Comparison of ENCODE assay signal across 11 mouse cellular contexts in the genomic region with DNA sequence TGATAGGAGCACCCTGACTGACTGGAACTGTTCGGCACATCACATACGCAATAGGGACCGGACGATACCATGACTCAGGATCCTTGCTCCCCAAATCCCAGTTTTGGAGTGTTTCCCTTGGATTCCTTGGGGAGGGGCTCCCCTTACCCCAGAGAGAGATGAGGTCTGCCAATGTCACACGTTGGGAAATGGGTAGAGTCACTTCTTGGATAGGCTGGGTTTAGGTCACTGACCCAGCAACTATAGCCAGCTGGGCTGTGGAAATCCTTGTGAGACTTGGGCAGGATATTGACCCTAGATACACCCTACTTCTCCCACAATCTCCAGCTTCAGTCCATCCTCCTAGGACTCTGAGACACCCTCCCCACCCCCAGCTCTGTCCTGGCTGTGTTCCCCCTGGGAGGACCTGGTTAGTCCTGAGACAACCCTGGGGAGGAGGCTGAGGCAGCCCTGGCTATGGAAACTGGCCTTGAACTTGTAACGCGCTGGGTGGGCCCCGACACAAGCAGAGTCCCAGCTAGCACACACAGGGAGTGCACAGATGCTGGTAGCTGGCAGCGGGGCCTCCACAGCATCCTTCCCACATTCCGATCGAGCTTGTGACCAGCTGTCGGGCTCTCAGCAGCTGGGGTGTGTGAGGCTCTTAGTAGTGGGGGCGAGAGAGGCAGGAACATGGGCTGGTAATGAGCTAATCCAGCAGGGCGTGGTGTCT. TPM values are rescaled to one million over a fixed set of nuclear protein-coding genes. Genes with fewer than 3 reads are reported as not detected.
DNase-seq lines count a peak whose midpoint lies in the region; ATAC-seq and TF ChIP-seq lines count a peak whose summit lies in the region.
"Had no signal": no experiment of that assay in that cellular context is flagged by ENCODE, and none has a peak within 500 bp of the region (broad histone marks: within the 10 kb centered on the region; RNA-seq: fewer than 3 reads in every experiment).

No protein-coding gene starts in this region.

- no peak for DNase-seq in forebrain, embryonic 11.5 days (ENCODE audit: low spot score)
- DNase-seq in R1 (ENCODE audit: low read depth, low spot score), result peak; percentile 92
- peak; percentile 73 to 79 for DNase-seq in heart, adult 9 months (ENCODE audit: low spot score in 2 of 2)
- DNase-seq in lung, postnatal 10 days, result peak; percentile 75
- no peak for DNase-seq in cerebellum, postnatal 36 days
- no peak for DNase-seq in layer of hippocampus, adult 2 months (ENCODE audit: low spot score in 2 of 2)
- DNase-seq in layer of hippocampus, postnatal 14 days (ENCODE audit: low spot score in 2 of 2), result no peak
- DNase-seq: adrenal gland, adult 8-10 months; kidney, adult 18-20 months had no signal

- no peaks in the 10 kb centered on the region for H3K36me3 ChIP-seq in forebrain, embryonic 11.5 days (ENCODE audit: control insufficient read depth, insufficient read depth, low read length)
- no peaks in the 10 kb centered on the region for H3K36me3 ChIP-seq in forebrain, embryonic 12.5 days (replicated peaks)

- H3K9ac ChIP-seq in forebrain, embryonic 11.5 days (ENCODE audit: low read length), result no peak overlapping the region
- H3K9ac ChIP-seq in forebrain, embryonic 12.5 days, result no peak overlapping the region

- no peak overlapping the region for H3K4me3 ChIP-seq in forebrain, embryonic 11.5 days (ENCODE audit: low read depth, low read length)
- no peak overlapping the region for H3K4me3 ChIP-seq in forebrain, embryonic 12.5 days (replicated peaks)
- H3K4me3 ChIP-seq in layer of hippocampus, adult 2 months, result no peak overlapping the region
- H3K4me3 ChIP-seq: megakaryocyte, embryonic 14.5 days had no signal

- WGBS in forebrain, embryonic 11.5 days, result 85% methylated on average over 14 of the region's 14 CpGs
- 80% methylated on average over 14 of the region's 14 CpGs for WGBS in forebrain, embryonic 12.5 days

- no peak overlapping the region for H3K4me2 ChIP-seq in forebrain, embryonic 11.5 days (ENCODE audit: low read depth, low read length, severe bottlenecking)
- H3K4me2 ChIP-seq in forebrain, embryonic 12.5 days, result no peak overlapping the region

- TF ChIP-seq CTCF in layer of hippocampus, adult 2 months (conservative IDR thresholded peaks at IDR 0.05), result no peak

- ATAC-seq in forebrain, embryonic 11.5 days (replicated peaks; ENCODE audit: low FRiP score), result 0 out of 2 replicates have a peak, but pooled peaks have one; percentile 27
- no peak for ATAC-seq in forebrain, embryonic 12.5 days (ENCODE audit: low FRiP score)

- H3K27me3 ChIP-seq in forebrain, embryonic 11.5 days (ENCODE audit: control insufficient read depth, insufficient read depth, low read length), result no peaks in the 10 kb centered on the region
- no peaks in the 10 kb centered on the region for H3K27me3 ChIP-seq in forebrain, embryonic 12.5 days

- H3K9me3 ChIP-seq in forebrain, embryonic 11.5 days (ENCODE audit: control insufficient read depth, low read length), result no peaks in the 10 kb centered on the region
- no peaks in the 10 kb centered on the region for H3K9me3 ChIP-seq in forebrain, embryonic 12.5 days
- H3K9me3 ChIP-seq: megakaryocyte, embryonic 14.5 days had no signal

- no peak overlapping the region for H3K27ac ChIP-seq in forebrain, embryonic 11.5 days (ENCODE audit: low read depth, low read length)
- no peak overlapping the region for H3K27ac ChIP-seq in forebrain, embryonic 12.5 days
- H3K27ac ChIP-seq in layer of hippocampus, adult 2 months, result no peak overlapping the region

- peaks cover 8% of the 10 kb centered on the region; the same call in 1 of the 2 replicates for H3K4me1 ChIP-seq in forebrain, embryonic 11.5 days (replicated peaks; ENCODE audit: control insufficient read depth, insufficient read depth, low read length)
- peaks cover 16% of the 10 kb centered on the region for H3K4me1 ChIP-seq in forebrain, embryonic 12.5 days

RNA-seq across cellular contexts. Expression of a gene that starts 25.1 kb away (rescaled TPM):
- 16.1 and 18.1 TPM in 2 replicates for polyA plus RNA-seq in forebrain, embryonic 11.5 days (2014; fragmentation: Nextera tagmentation; extraction: Ambion mirVana)
- 13.1 and 15.5 TPM in 2 replicates for polyA plus RNA-seq in forebrain, embryonic 12.5 days (2016; fragmentation: Nextera tagmentation; extraction: Ambion mirVana)
- 1 to 10 TPM; 6.8 to 7.2 TPM for total RNA-seq in layer of hippocampus, adult 2 months (2021)
- 1 to 10 TPM; 5.3 to 5.6 TPM for total RNA-seq in layer of hippocampus, postnatal 14 days (2021)

Comparison
In these comparisons a context has a peak if more than half of its experiments do, and no peak if none do; other contexts are left out.
1. DNase-seq: peak in R1 (single experiment), heart, adult 9 months (2 of 2) and lung, postnatal 10 days (single experiment); none in forebrain, embryonic 11.5 days (single experiment), cerebellum, postnatal 36 days (0 of 2), layer of hippocampus, adult 2 months (0 of 2) and layer of hippocampus, postnatal 14 days (0 of 2).